Mouse (Mus musculus) kidney, embryonic 14.5 days (tissue): ENCODE results near the gene Cryge. TPM values are rescaled to one million over a fixed set of nuclear protein-coding genes. Genes with fewer than 3 reads are reported as not detected.
"Not testable (repeated sequence)": the region's sequence is repeated elsewhere in the genome, so short reads cannot be mapped to it uniquely, and the experiment has no call there.

Experiments used
- ATAC-seq: fragments of 200-750 bp; cut with Nextera tagmentation; 2 replicates; pipeline ENCODE4 v1.8.0; 2017; ENCODE audit warnings: moderate number of reproducible peaks, mild to moderate bottlenecking, moderate TSS enrichment, moderate library complexity; ENCODE audit not compliant: low FRiP score, low TSS enrichment
- H3K27ac ChIP-seq: fragments of 300-500 bp; sonication (generic); 2 replicates; pipeline ENCODE4 v1.5.1; 2014; ENCODE audit warnings: low read depth, mild to moderate bottlenecking, low read length, moderate library complexity, mixed read lengths
- H3K27me3 ChIP-seq: fragments of 300-500 bp; sonication (generic); 2 replicates; pipeline ENCODE4 v1.6.1; 2014; ENCODE audit warnings: mild to moderate bottlenecking, low read length; ENCODE audit not compliant: control insufficient read depth, insufficient read depth
- H3K36me3 ChIP-seq: fragments of 300-500 bp; sonication (generic); 2 replicates; pipeline ENCODE4 v1.6.1; 2014; ENCODE audit warnings: low read length, mixed read lengths; ENCODE audit not compliant: control insufficient read depth, insufficient read depth
- H3K4me1 ChIP-seq: fragments of 300-500 bp; sonication (generic); 2 replicates; pipeline ENCODE4 v1.6.1; 2014; ENCODE audit warnings: low read length, mixed read lengths; ENCODE audit not compliant: control insufficient read depth, insufficient read depth
- H3K4me2 ChIP-seq: fragments of 300-500 bp; sonication (generic); replicated peaks from 2 replicates; pipeline ENCODE4 v1.6.1; 2014; ENCODE audit warnings: low read depth, mild to moderate bottlenecking, low read length
- H3K4me3 ChIP-seq: fragments of 300-500 bp; sonication (generic); 2 replicates; pipeline ENCODE4 v1.5.1; 2014; ENCODE audit warnings: mild to moderate bottlenecking, low read length
- H3K9ac ChIP-seq: fragments of 300-500 bp; sonication (generic); 2 replicates; pipeline ENCODE4 v1.6.1; 2014; ENCODE audit warnings: low read depth, mild to moderate bottlenecking, low read length, moderate library complexity
- H3K9me3 ChIP-seq: fragments of 300-500 bp; sonication (generic); 2 replicates; pipeline ENCODE4 v1.6.1; 2016; ENCODE audit warnings: low read length; ENCODE audit not compliant: control insufficient read depth
- WGBS: fragments of 180-500 bp; shearing (Covaris S2); extraction: QIAGEN DNeasy Blood & Tissue Kit; methylation state at CpG from one replicate; pipeline ENCODE4 v1.1.7; 2014; 5-methylcytosine and 5-hydroxymethylcytosine counted together
- polyA plus RNA-seq: library from polyadenylated mRNA; unstranded; fragments of >200 nt; fragmentation: Nextera tagmentation; extraction: Ambion mirVana; gene quantifications from 2 replicates; pipeline ENCODE4 v1.2.1, GENCODE M21; 2014

The Cryge gene
- polyA plus RNA-seq: not detected in 2 replicates

GRCm38 (mm10) chr1:65050952-65051351 lies at the start of gene Cryge:
TSS of gene Cryge (minus strand) at chr1:65051149.
- not testable (repeated sequence) for H3K36me3 ChIP-seq, ATAC-seq, H3K9me3 ChIP-seq, H3K4me3 ChIP-seq, H3K9ac ChIP-seq, H3K4me1 ChIP-seq, H3K4me2 ChIP-seq, H3K27ac ChIP-seq, H3K27me3 ChIP-seq
- 69% methylated on average over 10 of the region's 12 CpGs for WGBS

GRCm38 (mm10) chr1:65096953-65097352 lies 46.0 kb upstream of the Cryge start:
- no peaks in the 10 kb centered on the region for H3K9me3 ChIP-seq
- H3K36me3 ChIP-seq: no peaks in the 10 kb centered on the region
- H3K9ac ChIP-seq: no peak overlapping the region
- no peaks in the 10 kb centered on the region for H3K4me1 ChIP-seq
- WGBS: 90% methylated on average over 3 of the region's 3 CpGs
- H3K27me3 ChIP-seq: no peaks in the 10 kb centered on the region
- no peak overlapping the region for H3K4me3 ChIP-seq
- H3K27ac ChIP-seq: no peak overlapping the region
- H3K4me2 ChIP-seq: no peak overlapping the region
- ATAC-seq: no peak

GRCm38 (mm10) chr1:65091566-65091965 lies 40.6 kb upstream of the Cryge start:
- Histone ChIP-seq H3K27ac (no peak overlapping the region), H3K4me3 (no peak overlapping the region), H3K4me2 (no peak overlapping the region), H3K9ac (no peak overlapping the region), H3K9me3 (no peaks in the 10 kb centered on the region), H3K27me3 (no peaks in the 10 kb centered on the region), H3K4me1 (no peaks in the 10 kb centered on the region), H3K36me3 (no peaks in the 10 kb centered on the region)
- no peak for ATAC-seq
- WGBS: 90% methylated on average over 3 of the region's 3 CpGs

GRCm38 (mm10) chr1:65090370-65090769 lies 39.4 kb upstream of the Cryge start:
- H3K36me3 ChIP-seq: no peaks in the 10 kb centered on the region
- H3K27me3 ChIP-seq: no peaks in the 10 kb centered on the region
- no peak overlapping the region for H3K9ac ChIP-seq
- H3K9me3 ChIP-seq: no peaks in the 10 kb centered on the region
- H3K4me2 ChIP-seq: no peak overlapping the region
- no peaks in the 10 kb centered on the region for H3K4me1 ChIP-seq
- H3K27ac ChIP-seq: no peak overlapping the region
- WGBS: 63% methylated on average over 2 of the region's 2 CpGs
- H3K4me3 ChIP-seq: no peak overlapping the region
- ATAC-seq: no peak

- Histone ChIP-seq H3K36me3 (no peaks in the 10 kb centered on the region), H3K9ac (no peak overlapping the region), H3K27me3 (no peaks in the 10 kb centered on the region), H3K4me2 (no peak overlapping the region), H3K4me1 (no peaks in the 10 kb centered on the region), H3K9me3 (no peaks in the 10 kb centered on the region), H3K27ac (no peak overlapping the region), H3K4me3 (no peak overlapping the region)
- no peak for ATAC-seq
- 66% methylated on average over 6 of the region's 6 CpGs for WGBS
These were observed 37.8 kb upstream of the Cryge start for GRCm38 (mm10) chr1:65088567-65089356.

GRCm38 (mm10) chr1:65082188-65082587 lies 31.2 kb upstream of the Cryge start, which contains the start of gene Crygb:
TSS of gene Crygb (minus strand) at chr1:65082288.
- H3K9me3 ChIP-seq: no peaks in the 10 kb centered on the region
- no peak for ATAC-seq
- 43% methylated on average over 7 of the region's 7 CpGs for WGBS
- no peak within 1 kb of the TSS for H3K9ac ChIP-seq
- H3K36me3 ChIP-seq: no peaks in the 10 kb centered on the region
- no peaks in the 10 kb centered on the region for H3K27me3 ChIP-seq
- H3K27ac ChIP-seq: no peak within 1 kb of the TSS
- no peak within 1 kb of the TSS for H3K4me2 ChIP-seq
- no peaks in the 10 kb centered on the region for H3K4me1 ChIP-seq
- no peak within 1 kb of the TSS for H3K4me3 ChIP-seq

- H3K27ac ChIP-seq: no peak overlapping the region
- H3K4me3 ChIP-seq: no peak overlapping the region
- WGBS: 24% methylated on average over 5 of the region's 5 CpGs
- ATAC-seq: peak; percentile 57; the same call in 1 of the 2 replicates
- no peak overlapping the region for H3K9ac ChIP-seq
- H3K9me3 ChIP-seq: no peaks in the 10 kb centered on the region
- H3K4me1 ChIP-seq: no peaks in the 10 kb centered on the region
- no peaks in the 10 kb centered on the region for H3K36me3 ChIP-seq
- H3K4me2 ChIP-seq: no peak overlapping the region
- H3K27me3 ChIP-seq: no peaks in the 10 kb centered on the region
These were observed 24.7 kb upstream of the Cryge start for GRCm38 (mm10) chr1:65075607-65076006.

GRCm38 (mm10) chr1:65073589-65073988 lies 22.6 kb upstream of the Cryge start, which contains the start of gene Crygc:
TSS of gene Crygc (minus strand) at chr1:65073689.
- no peak for ATAC-seq
- no peaks in the 10 kb centered on the region for H3K27me3 ChIP-seq
- H3K4me3 ChIP-seq: no peak within 1 kb of the TSS
- no peaks in the 10 kb centered on the region for H3K4me1 ChIP-seq
- no peak within 1 kb of the TSS for H3K4me2 ChIP-seq
- H3K27ac ChIP-seq: no peak within 1 kb of the TSS
- 73% methylated on average over 6 of the region's 6 CpGs for WGBS
- H3K9me3 ChIP-seq: no peaks in the 10 kb centered on the region
- no peak within 1 kb of the TSS for H3K9ac ChIP-seq
- H3K36me3 ChIP-seq: no peaks in the 10 kb centered on the region

- Histone ChIP-seq H3K4me2 (no peak overlapping the region), H3K4me1 (no peaks in the 10 kb centered on the region), H3K4me3 (no peak overlapping the region), H3K27ac (no peak overlapping the region), H3K9ac (no peak overlapping the region), H3K27me3 (no peaks in the 10 kb centered on the region), H3K36me3 (no peaks in the 10 kb centered on the region), H3K9me3 (no peaks in the 10 kb centered on the region)
- no peak for ATAC-seq
These were observed 16.9 kb upstream of the Cryge start for GRCm38 (mm10) chr1:65067842-65068241.
